Mouse (Mus musculus) megakaryocyte, embryonic 14.5 days (primary cell): ENCODE results near the gene Wipi1.

Source experiments
- FLI1 ChIP-seq: IDR thresholded peaks from 2 replicates; pipeline ENCODE4 v1.6.1; 2012; ENCODE audit warnings: low read length, inconsistent platforms, mixed read lengths
- GATA1 ChIP-seq: IDR thresholded peaks from 3 replicates; pipeline ENCODE4 v1.6.1; 2012; ENCODE audit warnings: mixed read lengths, low read length, inconsistent platforms, borderline replicate concordance

GRCm38 (mm10) chr11:109579999-109580398 lies 31.8 kb downstream of the Wipi1 start:
- TF ChIP-seq GATA1 (no peak), FLI1 (no peak)
